ENCODE assay signal across 26 mouse cellular contexts in the genomic region with DNA sequence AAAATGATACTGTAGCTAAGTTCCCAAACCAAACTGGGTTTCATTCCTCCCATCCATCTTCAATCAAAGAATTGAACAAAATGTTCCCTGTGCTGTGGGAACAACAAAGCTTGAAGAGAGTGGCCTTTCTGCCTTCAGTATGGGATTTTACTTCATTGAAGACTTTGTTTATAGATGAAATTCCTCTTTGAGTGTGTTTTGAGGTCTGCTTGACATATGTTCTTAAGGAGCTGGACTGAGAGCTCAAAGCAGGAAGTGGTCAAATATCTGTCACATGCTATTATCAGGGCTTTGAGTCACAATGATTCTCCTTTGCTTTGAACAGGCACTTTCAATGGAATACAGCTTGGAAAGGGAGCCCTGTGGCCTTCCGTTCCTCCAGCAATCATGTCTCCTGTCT.
DNase-seq lines count a peak whose midpoint lies in the region; ATAC-seq and TF ChIP-seq lines count a peak whose summit lies in the region.
"Had no signal": no experiment of that assay in that cellular context is flagged by ENCODE, and none has a peak within 500 bp of the region (broad histone marks: within the 10 kb centered on the region; RNA-seq: fewer than 3 reads in every experiment).

No protein-coding gene starts in this region.

- no peak overlapping the region for H3K4me3 ChIP-seq in hindbrain, embryonic 14.5 days (replicated peaks; ENCODE audit: low read length)
- no peak overlapping the region for H3K4me3 ChIP-seq in hindbrain, embryonic 12.5 days
- H3K4me3 ChIP-seq in C2C12 (ENCODE audit: insufficient read depth, poor library complexity, severe bottlenecking) (no peak overlapping the region), macrophage (ENCODE audit: inconsistent target) (no peak overlapping the region)
- H3K4me3 ChIP-seq: forebrain, embryonic 13.5 days; heart, embryonic 10.5 days; hindbrain, embryonic 13.5 days; limb, embryonic 13.5 days; megakaryocyte, embryonic 14.5 days had no signal

- peak overlapping the region; percentile 53; the same call in 1 of the 2 replicates for H3K27ac ChIP-seq in hindbrain, embryonic 14.5 days
- no peak overlapping the region for H3K27ac ChIP-seq in hindbrain, embryonic 12.5 days
- peak overlapping the region; percentile 25; the same call in 1 of the 2 replicates for H3K27ac ChIP-seq in macrophage
- H3K27ac ChIP-seq: forebrain, embryonic 13.5 days; heart, embryonic 10.5 days; hindbrain, embryonic 13.5 days; limb, embryonic 13.5 days had no signal

- no peak for TF ChIP-seq CTCF in C2C12 (IDR thresholded peaks at IDR 0.05; ENCODE audit: control insufficient read depth, insufficient read depth, insufficient read length)

- DNase-seq in hindbrain, embryonic 14.5 days (ENCODE audit: low spot score), result no peak
- peak; percentile 27 for DNase-seq in lung, postnatal 25 days (ENCODE audit: low spot score)
- DNase-seq in lung, postnatal 10 days, result no peak
- no peak for DNase-seq in layer of hippocampus, postnatal 14 days (ENCODE audit: low spot score in 2 of 2)
- DNase-seq in adrenal gland, postnatal 36 days, result no peak
- DNase-seq: adrenal gland, postnatal 10 days; B cell, adult 2 months; cerebellum, adult 11-12 months; cerebellum, adult 9-11 months; gastrocnemius, postnatal 14 days; heart, postnatal 36 days; kidney, adult 11 months; kidney, postnatal 25 days; midbrain, embryonic 14.5 days; right cerebral cortex, postnatal 4 days; thymus, postnatal 4 days had no signal

- 86% methylated on average over 1 of the region's 1 CpGs for WGBS in hindbrain, embryonic 14.5 days
- 78% methylated on average over 1 of the region's 1 CpGs for WGBS in hindbrain, embryonic 12.5 days
- 89% methylated on average over 1 of the region's 1 CpGs for WGBS in macrophage (ENCODE audit: missing documents)

- H3K4me1 ChIP-seq in hindbrain, embryonic 14.5 days (replicated peaks; ENCODE audit: control insufficient read depth, insufficient read depth, low read length), result no peaks in the 10 kb centered on the region
- H3K4me1 ChIP-seq in hindbrain, embryonic 12.5 days, result no peaks in the 10 kb centered on the region
- H3K4me1 ChIP-seq: forebrain, embryonic 13.5 days; hindbrain, embryonic 13.5 days had no signal

- no peaks in the 10 kb centered on the region for H3K9me3 ChIP-seq in hindbrain, embryonic 14.5 days (ENCODE audit: control insufficient read depth, low read length)
- no peaks in the 10 kb centered on the region for H3K9me3 ChIP-seq in hindbrain, embryonic 12.5 days (replicated peaks)
- H3K9me3 ChIP-seq: forebrain, embryonic 13.5 days; heart, embryonic 10.5 days; hindbrain, embryonic 13.5 days; limb, embryonic 13.5 days; megakaryocyte, embryonic 14.5 days had no signal

- no peak overlapping the region for H3ac ChIP-seq in C2C12 (ENCODE audit: control insufficient read depth, insufficient read length, low read depth)

- H3K79me2 ChIP-seq in C2C12 (ENCODE audit: control insufficient read depth, insufficient read depth) (no peaks in the 10 kb centered on the region), macrophage (ENCODE audit: inconsistent target) (no peaks in the 10 kb centered on the region)

- ATAC-seq in hindbrain, embryonic 14.5 days (ENCODE audit: low FRiP score), result no peak
- ATAC-seq in hindbrain, embryonic 12.5 days (ENCODE audit: low FRiP score), result no peak
- ATAC-seq: forebrain, embryonic 13.5 days had no signal

- H3K79me3 ChIP-seq in C2C12 (ENCODE audit: low read depth), result no peaks in the 10 kb centered on the region

- H3K36me3 ChIP-seq in hindbrain, embryonic 14.5 days (replicated peaks; ENCODE audit: control insufficient read depth, insufficient read depth), result no peaks in the 10 kb centered on the region
- H3K36me3 ChIP-seq in hindbrain, embryonic 12.5 days, result no peaks in the 10 kb centered on the region
- H3K36me3 ChIP-seq in C2C12 (ENCODE audit: control insufficient read depth, insufficient read depth) (no peaks in the 10 kb centered on the region), macrophage (ENCODE audit: inconsistent target) (no peaks in the 10 kb centered on the region)
- H3K36me3 ChIP-seq: heart, embryonic 10.5 days; hindbrain, embryonic 13.5 days; limb, embryonic 13.5 days had no signal

- no peaks in the 10 kb centered on the region for H3K27me3 ChIP-seq in hindbrain, embryonic 14.5 days (ENCODE audit: control insufficient read depth, insufficient read depth, low read length)
- H3K27me3 ChIP-seq in hindbrain, embryonic 12.5 days, result no peaks in the 10 kb centered on the region
- H3K27me3 ChIP-seq in C2C12 (ENCODE audit: control insufficient read depth, insufficient read depth, insufficient read length), result no peaks in the 10 kb centered on the region
- H3K27me3 ChIP-seq: CH12.LX; forebrain, embryonic 13.5 days; hindbrain, embryonic 13.5 days; limb, embryonic 13.5 days had no signal

- H3K9ac ChIP-seq in hindbrain, embryonic 14.5 days, result no peak overlapping the region
- H3K9ac ChIP-seq in hindbrain, embryonic 12.5 days, result no peak overlapping the region
- H3K9ac ChIP-seq: forebrain, embryonic 13.5 days; hindbrain, embryonic 13.5 days; limb, embryonic 13.5 days had no signal

- H3K4me2 ChIP-seq in hindbrain, embryonic 14.5 days (replicated peaks), result no peak overlapping the region
- H3K4me2 ChIP-seq in hindbrain, embryonic 12.5 days (replicated peaks), result no peak overlapping the region
- H3K4me2 ChIP-seq: forebrain, embryonic 13.5 days; hindbrain, embryonic 13.5 days; limb, embryonic 13.5 days; liver, embryonic 11.5 days had no signal

TF ChIP-seq in C2C12, 6 proteins besides CTCF, POLR2A, EP300 and RAD21:
- no peak for TF ChIP-seq CEBPB (IDR thresholded peaks at IDR 0.05; ENCODE audit: low read depth)
- peak; percentile 14 for TF ChIP-seq USF1 (IDR thresholded peaks at IDR 0.05; ENCODE audit: low read depth)
- TF ChIP-seq FOSL1 (IDR thresholded peaks at IDR 0.05; ENCODE audit: insufficient read depth, low read length, poor library complexity, severe bottlenecking), result no peak
- TF ChIP-seq MAX (IDR thresholded peaks at IDR 0.05), result peak; percentile 31
